Mouse (Mus musculus): ENCODE results near the gene Sf1.

- TF ChIP-seq CTCF (IDR thresholded peaks at IDR 0.05; ENCODE audit: low read depth, low read length) (peak; percentile 78), POLR2A (IDR thresholded peaks at IDR 0.05; ENCODE audit: insufficient read depth, low read length) (no peak)
These were observed 37.8 kb downstream of the Sf1 start for GRCm38 (mm10) chr19:6401131-6401815.
